Mouse (Mus musculus) bone marrow, adult 2 months (tissue): ENCODE measurements around the gene Gm21954. TPM values are rescaled to one million over a fixed set of nuclear protein-coding genes. Genes with fewer than 3 reads are reported as not detected.

Experiments used
- H3K27ac ChIP-seq: fragments of 200-500 bp; 2 replicates; pipeline ENCODE4 v1.5.1; 2012; ENCODE audit warnings: low read depth, mild to moderate bottlenecking, control low read depth, inconsistent platforms, low read length; ENCODE audit not compliant: control insufficient read depth, poor library complexity, insufficient read depth
- H3K4me1 ChIP-seq: fragments of 200-500 bp; 2 replicates; pipeline ENCODE4 v1.6.1; 2011; ENCODE audit warnings: low read length; ENCODE audit not compliant: control insufficient read depth, insufficient read depth
- H3K4me3 ChIP-seq: fragments of 200-500 bp; replicated peaks from 2 replicates; pipeline ENCODE3; 2011; ENCODE audit warnings: mild to moderate bottlenecking, low read depth, low read length, control low read depth; ENCODE audit not compliant: control insufficient read depth
- CTCF ChIP-seq: fragments of 200-500 bp; IDR thresholded peaks from 2 replicates; pipeline ENCODE4 v1.5.1; 2011; ENCODE audit warnings: low read length, control low read depth; ENCODE audit not compliant: control insufficient read depth, insufficient read depth
- POLR2A ChIP-seq: fragments of 200-500 bp; IDR thresholded peaks from 2 replicates; pipeline ENCODE4 v1.6.1; 2011; ENCODE audit warnings: low read depth, mild to moderate bottlenecking, control low read depth, low read length, borderline replicate concordance; ENCODE audit not compliant: control insufficient read depth
- WGBS: fragments of 180-500 bp; shearing (Covaris S2); methylation state at CpG from one replicate; pipeline ENCODE4 v1.1.7; 2018; 5-methylcytosine and 5-hydroxymethylcytosine counted together
- polyA plus RNA-seq: library from polyadenylated mRNA; stranded (reverse); fragments of >200 nt; gene quantifications from 2 replicates; pipeline ENCODE4 v1.2.4, GENCODE M21; 2011; ENCODE audit warnings: low replicate concordance; ENCODE audit not compliant: missing spikeins, insufficient read depth, insufficient read length

Gene Gm21954
- polyA plus RNA-seq, 1 experiment: not detected

GRCm38 (mm10) chr3:55495866-55496265 lies 23.9 kb upstream of the Gm21954 start:
- Histone ChIP-seq H3K4me1 (no peaks in the 10 kb centered on the region), H3K27ac (no peak overlapping the region), H3K4me3 (no peak overlapping the region)
- no peak for TF ChIP-seq POLR2A
- TF ChIP-seq CTCF: no peak
- 80% methylated on average over 4 of the region's 4 CpGs for whole genome bisulfite sequencing

GRCm38 (mm10) chr3:55495231-55495630 lies 23.2 kb upstream of the Gm21954 start:
- Histone ChIP-seq H3K4me3 (no peak overlapping the region), H3K27ac (no peak overlapping the region), H3K4me1 (no peaks in the 10 kb centered on the region)
- WGBS: 81% methylated on average over 7 of the region's 7 CpGs
- TF ChIP-seq POLR2A (no peak), CTCF (no peak)

GRCm38 (mm10) chr3:55494348-55494747 lies 22.3 kb upstream of the Gm21954 start:
- Histone ChIP-seq H3K27ac (no peak overlapping the region), H3K4me3 (no peak overlapping the region), H3K4me1 (no peaks in the 10 kb centered on the region)
- TF ChIP-seq POLR2A (no peak), CTCF (no peak)
- WGBS: 23% methylated on average over 4 of the region's 4 CpGs

GRCm38 (mm10) chr3:55492021-55492420 lies 20.0 kb upstream of the Gm21954 start:
- H3K27ac ChIP-seq: no peak overlapping the region
- WGBS: 70% methylated on average over 6 of the region's 6 CpGs
- no peak overlapping the region for H3K4me3 ChIP-seq
- TF ChIP-seq POLR2A (no peak), CTCF (no peak)
- H3K4me1 ChIP-seq: no peaks in the 10 kb centered on the region

GRCm38 (mm10) chr3:55489231-55489990 lies 17.4 kb upstream of the Gm21954 start:
- Histone ChIP-seq H3K4me1 (no peaks in the 10 kb centered on the region), H3K4me3 (no peak overlapping the region), H3K27ac (no peak overlapping the region)
- WGBS: 70% methylated on average over 12 of the region's 12 CpGs
- TF ChIP-seq CTCF (no peak), POLR2A (no peak)

GRCm38 (mm10) chr3:55483328-55483727 lies 11.3 kb upstream of the Gm21954 start:
- H3K4me3 ChIP-seq: no peak overlapping the region
- H3K27ac ChIP-seq: no peak overlapping the region
- no peak for TF ChIP-seq CTCF
- TF ChIP-seq POLR2A: no peak
- 65% methylated on average over 4 of the region's 4 CpGs for WGBS
- H3K4me1 ChIP-seq: no peaks in the 10 kb centered on the region

- Histone ChIP-seq H3K4me1 (no peaks in the 10 kb centered on the region), H3K4me3 (no peak overlapping the region), H3K27ac (no peak overlapping the region)
- WGBS: 32% methylated on average over 1 of the region's 1 CpGs
- no peak for TF ChIP-seq CTCF
- no peak for TF ChIP-seq POLR2A
These were observed 9.1 kb upstream of the Gm21954 start for GRCm38 (mm10) chr3:55481140-55481539.

- Histone ChIP-seq H3K4me1 (no peaks in the 10 kb centered on the region), H3K4me3 (no peak overlapping the region), H3K27ac (no peak overlapping the region)
- 75% methylated on average over 4 of the region's 4 CpGs for WGBS
- TF ChIP-seq POLR2A: no peak
- no peak for TF ChIP-seq CTCF
These were observed 7.3 kb upstream of the Gm21954 start for GRCm38 (mm10) chr3:55479306-55479705.

- TF ChIP-seq CTCF (no peak), POLR2A (no peak)
- Histone ChIP-seq H3K4me1 (no peaks in the 10 kb centered on the region), H3K27ac (no peak overlapping the region), H3K4me3 (no peak overlapping the region)
- 77% methylated on average over 7 of the region's 7 CpGs for WGBS
These were observed 4.7 kb upstream of the Gm21954 start for GRCm38 (mm10) chr3:55476694-55477093.
